Mouse (Mus musculus): Measurements from ENCODE around the gene Tmem170b.
"Not testable (repeated sequence)": the region's sequence is repeated elsewhere in the genome, so short reads cannot be mapped to it uniquely, and the experiment has no call there.

Gene Tmem170b

GRCm38 (mm10) chr13:41669951-41670350, 64.2 kb downstream of the Tmem170b start:
- DNase-seq (ENCODE audit: low read depth, low spot score): no peak

DNA sequence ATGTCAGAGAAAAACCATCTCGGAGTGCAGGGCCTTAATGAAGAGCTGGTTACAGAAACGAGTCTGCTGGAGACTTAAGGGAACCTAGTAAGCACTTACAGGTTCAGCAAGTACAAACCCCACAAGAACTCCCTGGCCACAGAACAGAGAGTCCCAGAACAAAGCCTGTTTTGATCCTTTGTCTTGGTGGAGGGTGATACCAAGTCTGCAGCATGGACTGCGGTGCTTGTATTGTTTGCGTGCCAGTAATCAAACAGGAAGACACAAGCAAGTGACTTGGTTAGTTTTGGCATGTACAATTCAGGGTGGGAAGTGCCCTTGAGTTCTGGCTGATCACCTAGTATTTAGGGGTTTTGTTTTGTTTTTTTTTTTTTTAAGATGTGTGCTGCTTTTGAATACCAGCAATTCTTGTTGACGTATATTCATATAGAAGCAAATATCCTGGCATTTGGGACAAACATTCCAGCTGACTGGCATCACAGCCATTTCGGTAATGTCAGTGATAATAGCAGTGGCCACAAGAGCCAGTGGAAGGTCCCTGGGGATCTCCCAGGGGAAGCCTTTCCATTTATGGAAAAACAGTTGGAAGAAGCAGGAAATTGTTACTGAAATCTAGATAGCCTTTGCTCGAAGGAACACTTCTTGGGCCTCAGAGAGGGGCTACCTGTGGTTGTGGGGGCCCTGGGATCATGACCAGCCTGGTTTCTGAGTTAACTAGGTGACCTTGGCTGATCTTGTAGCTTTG, 64.9 kb downstream of the Tmem170b start:
- DNase-seq (ENCODE audit: low read depth, low spot score): no peak

DNA sequence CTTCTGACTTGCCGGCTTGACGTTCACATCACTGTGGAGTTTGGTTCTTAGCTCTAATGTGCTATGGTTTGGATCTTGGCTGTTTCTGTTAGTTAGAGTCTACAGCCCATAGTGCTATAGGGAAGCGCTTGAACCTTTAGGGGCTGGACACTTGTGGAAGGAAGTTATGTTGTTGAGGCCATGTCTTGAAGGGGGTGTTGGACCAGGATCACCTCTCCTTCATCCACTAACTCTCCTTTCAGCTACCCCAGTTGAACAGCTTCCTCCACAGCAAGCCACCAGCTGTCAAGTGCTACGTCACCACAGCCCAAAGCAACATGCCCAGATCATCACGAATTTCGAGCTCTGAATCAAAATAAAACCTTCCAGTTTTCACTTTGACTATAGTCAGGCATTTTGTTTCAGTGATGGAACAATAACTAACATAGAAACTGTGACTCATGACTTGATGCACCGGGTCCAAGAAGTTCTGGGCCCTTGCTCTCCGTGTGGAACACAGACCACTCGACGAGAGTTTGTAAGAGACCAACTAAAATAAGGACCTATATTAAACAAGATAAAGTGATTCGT, 65.5 kb downstream of the Tmem170b start:
- no peak for DNase-seq (ENCODE audit: low read depth, low spot score)

DNA sequence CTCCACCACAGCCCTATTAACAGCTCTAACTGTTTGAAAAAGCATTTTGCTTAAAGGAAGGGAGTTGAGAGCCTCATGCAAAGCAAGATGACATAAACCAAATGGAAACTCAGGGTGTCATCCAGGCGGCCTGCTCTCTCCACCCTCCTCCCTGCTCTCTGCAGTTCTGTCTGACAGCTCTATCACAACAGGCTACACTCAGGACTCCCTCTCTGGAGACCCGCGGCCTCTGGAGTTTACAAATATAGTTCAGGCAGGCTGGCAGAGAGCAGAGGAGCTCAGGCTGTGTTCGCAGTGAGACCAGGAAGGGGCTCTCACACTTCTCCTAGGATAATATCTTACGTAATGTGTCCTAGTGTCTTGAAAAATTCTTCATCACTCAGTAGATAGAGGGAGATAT, 67.2 kb downstream of the Tmem170b start:
- DNase-seq (ENCODE audit: low read depth, low spot score): not testable (repeated sequence)

GRCm38 (mm10) chr13:41673541-41673940, 67.8 kb downstream of the Tmem170b start:
- no peak for DNase-seq (ENCODE audit: low read depth, low spot score)

GRCm38 (mm10) chr13:41674608-41675007, 68.9 kb downstream of the Tmem170b start:
- DNase-seq (ENCODE audit: low read depth, low spot score): not testable (repeated sequence)

DNA sequence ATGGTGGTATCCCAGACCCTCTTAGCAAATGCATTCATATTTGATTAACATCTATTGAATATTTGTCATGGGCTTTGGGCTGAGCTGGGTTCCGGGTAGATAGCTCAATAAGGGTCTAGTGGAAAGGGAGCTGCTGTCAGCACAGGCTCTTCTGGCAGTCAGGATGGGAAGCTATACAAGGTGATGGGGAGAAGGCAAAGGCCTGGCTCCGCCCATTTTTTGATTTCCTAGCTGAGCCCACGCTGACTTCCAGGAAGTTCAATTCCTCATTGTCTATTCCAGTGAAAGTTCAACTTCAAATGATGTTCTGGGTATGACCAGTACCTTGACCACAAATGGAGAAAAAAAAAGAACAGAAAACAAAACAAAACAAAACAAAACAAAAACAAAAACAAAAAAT, 69.8 kb downstream of the Tmem170b start:
- DNase-seq (ENCODE audit: low read depth, low spot score): no peak

DNA sequence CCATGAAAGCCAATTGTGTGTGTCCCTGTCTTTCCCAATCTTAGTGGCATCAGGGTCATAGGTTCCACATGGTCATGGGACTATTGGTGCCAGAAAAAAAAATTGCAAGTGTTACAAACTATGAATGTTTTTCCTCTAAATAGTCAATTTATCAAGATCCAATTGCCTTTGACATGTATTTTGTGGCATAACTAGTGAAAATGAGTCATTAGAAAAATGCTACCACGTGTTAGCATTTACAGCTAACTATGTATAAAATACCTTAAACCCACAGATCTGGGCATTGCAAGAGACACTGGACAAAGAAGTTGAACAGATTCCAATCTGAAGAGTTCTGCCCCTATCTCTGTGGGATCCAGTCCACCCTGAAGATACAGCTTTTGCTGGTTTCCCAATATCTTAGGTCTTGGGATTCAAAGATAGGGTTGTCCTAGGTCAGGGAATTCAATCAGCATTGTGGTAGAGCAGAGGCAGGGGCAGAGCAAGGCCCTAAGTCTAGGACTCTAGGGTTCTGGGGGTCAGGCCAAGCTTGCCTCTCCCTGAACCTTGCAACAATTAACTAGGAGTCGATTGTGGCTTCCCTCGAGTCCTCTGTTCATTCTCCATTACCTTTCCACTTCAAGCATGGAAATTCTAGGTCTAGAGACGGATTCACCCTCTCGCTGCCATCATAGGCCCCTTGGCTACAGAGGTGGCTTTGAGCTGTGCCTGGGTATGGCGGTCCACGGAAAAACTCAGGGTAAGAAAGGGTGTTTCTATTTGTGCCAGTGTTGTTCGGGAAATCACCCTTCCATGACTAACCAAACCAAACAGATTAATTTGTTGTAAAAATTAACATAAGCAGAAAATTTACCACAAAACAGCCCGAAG, 70.5 kb downstream of the Tmem170b start:
- no peak for DNase-seq (ENCODE audit: low read depth, low spot score)

GRCm38 (mm10) chr13:41676836-41677186, 71.1 kb downstream of the Tmem170b start:
- no peak for DNase-seq (ENCODE audit: low read depth, low spot score)

DNA sequence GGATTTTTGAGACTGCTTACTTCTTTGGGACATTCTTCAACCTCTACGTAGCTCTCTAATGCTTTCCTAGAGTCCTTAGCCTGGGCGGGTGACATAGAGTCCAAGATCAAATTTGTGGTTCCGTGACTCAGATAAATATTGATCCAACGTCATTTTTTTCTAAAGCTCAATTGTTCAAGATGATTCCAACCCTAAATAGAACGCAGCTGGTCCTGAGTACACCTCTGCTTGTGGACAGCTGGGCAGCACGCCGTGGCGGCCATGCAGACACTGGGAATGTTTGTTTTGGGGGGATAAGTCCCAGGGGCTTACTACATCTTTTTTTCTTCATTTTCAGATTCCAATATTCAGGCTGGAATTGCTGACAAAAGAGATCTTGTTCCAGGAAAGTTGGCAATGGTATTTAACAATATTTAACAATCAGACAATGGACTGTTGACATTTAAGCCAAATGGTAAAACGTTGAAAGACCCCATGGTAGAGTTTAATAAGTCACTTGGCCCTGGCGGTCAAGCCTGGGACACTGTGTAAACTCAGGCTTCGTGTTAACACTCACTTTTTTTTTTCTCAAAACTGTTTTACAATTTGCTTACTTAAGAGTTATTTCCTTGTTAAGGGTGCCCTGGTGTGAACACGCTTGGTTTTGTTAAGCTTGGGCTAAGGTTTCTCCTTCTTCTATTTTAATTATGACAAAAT, 75.3 kb downstream of the Tmem170b start:
- DNase-seq (ENCODE audit: low read depth, low spot score): no peak

DNA sequence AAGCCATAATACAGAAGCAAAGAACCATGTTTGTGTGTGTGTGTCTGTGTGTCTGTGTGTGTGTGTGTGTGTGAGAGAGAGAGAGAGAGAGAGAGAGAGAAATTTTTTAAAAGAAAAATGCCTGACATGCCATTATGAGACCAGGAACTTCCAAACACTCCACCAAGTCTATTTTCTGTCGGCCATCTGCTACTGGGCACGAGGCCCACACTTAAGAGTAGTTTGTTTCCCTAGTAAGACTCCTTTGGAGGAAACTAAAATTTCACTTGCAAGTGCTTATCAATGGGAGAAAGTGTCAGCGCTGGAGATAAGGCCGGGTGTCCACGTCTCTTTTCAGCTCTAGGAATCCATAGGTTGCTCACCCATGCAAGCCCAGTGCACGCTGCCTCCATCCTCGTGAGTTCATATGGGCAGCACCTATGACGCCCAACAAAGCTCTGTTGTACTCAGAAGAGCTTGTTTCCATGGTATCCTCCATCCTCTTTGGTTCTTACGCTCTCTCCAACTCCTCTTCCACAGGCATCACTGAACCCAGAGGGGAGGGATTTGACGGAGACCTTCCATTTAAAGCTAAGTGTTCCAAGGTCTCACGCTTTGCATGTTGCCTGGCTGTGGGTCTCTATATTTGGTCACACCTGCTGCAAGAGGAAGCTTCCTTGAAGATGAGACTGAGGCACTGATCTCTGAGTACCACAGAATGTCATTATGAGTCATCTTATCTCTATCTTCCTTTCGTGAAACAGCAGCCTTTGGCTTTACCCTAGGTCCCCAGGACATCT, 76.8 kb downstream of the Tmem170b start:
- peak; percentile 55 for DNase-seq (ENCODE audit: low read depth, low spot score)

DNA sequence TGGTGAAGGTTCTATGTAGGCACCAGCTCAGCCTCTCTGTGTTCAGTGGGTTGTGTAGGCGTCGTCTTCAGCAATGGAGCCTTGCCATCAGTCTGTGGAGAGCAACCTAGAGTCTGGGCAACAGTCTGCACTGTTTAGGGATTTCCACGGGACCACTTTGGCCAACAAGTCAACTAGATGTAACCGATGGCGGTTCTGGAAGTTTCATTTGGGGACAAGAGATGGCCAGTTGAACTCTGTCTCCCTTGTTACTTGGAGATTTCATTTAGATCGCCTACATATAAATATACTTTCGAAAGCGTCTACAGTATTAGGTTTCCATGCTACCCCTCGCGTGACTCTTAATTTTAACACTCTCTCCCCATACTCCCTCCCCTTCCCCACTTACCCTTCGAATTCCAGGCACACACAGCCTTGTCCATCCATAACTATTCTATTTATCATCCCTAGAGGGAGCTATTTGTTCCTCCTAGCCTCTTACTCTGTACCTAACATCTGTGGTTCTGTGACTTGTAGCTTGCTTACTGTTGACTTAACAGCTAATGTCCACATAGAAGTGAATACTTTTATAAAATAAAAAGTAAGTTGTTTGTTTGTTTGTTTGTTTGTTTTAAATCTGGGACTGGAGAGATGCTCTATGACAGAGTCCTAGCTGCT, 77.8 kb downstream of the Tmem170b start:
- no peak for DNase-seq (ENCODE audit: low read depth, low spot score)

DNA sequence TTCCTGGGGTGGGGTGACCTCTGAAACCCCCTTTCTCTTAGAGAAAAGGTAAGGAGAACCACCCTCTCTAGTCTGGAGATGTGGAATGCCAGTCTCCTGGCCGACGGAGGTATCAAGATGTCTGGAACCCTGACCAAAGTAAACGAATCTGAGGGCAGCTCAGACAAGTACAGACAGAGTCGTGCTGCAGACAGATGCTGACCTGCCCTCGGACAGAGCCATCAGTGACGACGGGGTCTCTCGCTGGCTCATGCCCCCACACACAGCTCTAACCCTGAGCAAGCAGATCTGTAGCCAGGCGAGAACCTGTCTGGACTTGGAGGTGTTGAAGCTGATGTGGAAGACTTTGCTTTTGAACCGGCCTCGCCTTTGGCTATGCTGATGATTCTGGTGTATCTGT, 79.8 kb downstream of the Tmem170b start:
- no peak for DNase-seq (ENCODE audit: low read depth, low spot score)

GRCm38 (mm10) chr13:41689055-41689454, 83.3 kb downstream of the Tmem170b start:
- DNase-seq (ENCODE audit: low read depth, low spot score): no peak

DNA sequence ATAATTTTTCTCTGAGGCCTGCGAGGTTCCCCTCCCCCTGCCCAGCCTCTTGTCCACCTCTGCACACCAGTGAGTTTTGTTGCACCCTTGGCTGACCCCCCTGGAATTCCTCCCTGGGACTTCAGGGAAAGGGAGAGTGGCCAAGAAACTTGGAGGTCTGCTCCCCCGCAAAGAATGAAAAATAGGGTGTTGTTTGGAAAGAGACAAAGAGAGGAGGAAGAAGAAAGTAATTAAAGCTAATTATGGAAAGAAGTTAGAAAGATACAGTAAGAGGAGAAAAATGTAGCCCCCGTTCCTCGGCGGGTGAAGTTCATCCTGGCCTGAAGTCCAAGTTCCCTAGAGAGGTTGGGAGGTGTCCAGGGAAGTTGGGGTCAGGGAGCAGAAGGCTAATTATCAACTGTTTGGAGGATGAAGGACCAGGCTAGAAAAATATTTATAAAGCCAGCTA, 83.9 kb downstream of the Tmem170b start:
- DNase-seq (ENCODE audit: low read depth, low spot score): no peak
